Mouse (Mus musculus) limb, embryonic 10.5 days (tissue): ENCODE results near the gene Helt. TPM values are rescaled to one million over a fixed set of nuclear protein-coding genes. Genes with fewer than 3 reads are reported as not detected.
A peak's percentile ranks its signal among the peaks of the same experiment; 100 is the strongest.
"Not testable (repeated sequence)": the region's sequence is repeated elsewhere in the genome, so short reads cannot be mapped to it uniquely, and the experiment has no call there.

ENCODE experiments used
- DNase-seq: peaks from one replicate; pipeline ENCODE4 v3.0.0-alpha.2; 2017; ENCODE audit warnings: low spot score
- H3K27ac ChIP-seq: fragments of 300-500 bp; sonication (generic); 2 replicates; pipeline ENCODE4 v1.5.1; 2016; ENCODE audit warnings: mild to moderate bottlenecking
- H3K27me3 ChIP-seq: fragments of 300-500 bp; sonication (generic); 2 replicates; pipeline ENCODE4 v1.6.1; 2016; ENCODE audit warnings: low read depth, mild to moderate bottlenecking; ENCODE audit not compliant: poor library complexity, severe bottlenecking
- H3K36me3 ChIP-seq: fragments of 300-500 bp; sonication (generic); 2 replicates; pipeline ENCODE4 v1.6.1; 2016; ENCODE audit warnings: mild to moderate bottlenecking, moderate library complexity
- H3K4me1 ChIP-seq: fragments of 300-500 bp; sonication (generic); 2 replicates; pipeline ENCODE4 v1.6.1; 2016
- H3K4me3 ChIP-seq: fragments of 300-500 bp; sonication (generic); 2 replicates; pipeline ENCODE4 v1.5.1; 2016; ENCODE audit warnings: mild to moderate bottlenecking, moderate library complexity
- H3K9me3 ChIP-seq: fragments of 300-500 bp; sonication (generic); replicated peaks from 2 replicates; pipeline ENCODE4 v1.6.1; 2016; ENCODE audit warnings: mild to moderate bottlenecking
- WGBS: fragments of 180-500 bp; shearing (Covaris S2); methylation state at CpG from one replicate; pipeline ENCODE4 v1.1.7; 2016; 5-methylcytosine and 5-hydroxymethylcytosine counted together
- polyA plus RNA-seq: library from polyadenylated mRNA; unstranded; fragments of >200 nt; fragmentation: Nextera tagmentation; extraction: Ambion mirVana; gene quantifications from 2 replicates; pipeline ENCODE4 v1.2.1, GENCODE M21; 2016

Gene Helt
- polyA plus RNA-seq, 1 experiment from 2014 or later, result not detected

DNA sequence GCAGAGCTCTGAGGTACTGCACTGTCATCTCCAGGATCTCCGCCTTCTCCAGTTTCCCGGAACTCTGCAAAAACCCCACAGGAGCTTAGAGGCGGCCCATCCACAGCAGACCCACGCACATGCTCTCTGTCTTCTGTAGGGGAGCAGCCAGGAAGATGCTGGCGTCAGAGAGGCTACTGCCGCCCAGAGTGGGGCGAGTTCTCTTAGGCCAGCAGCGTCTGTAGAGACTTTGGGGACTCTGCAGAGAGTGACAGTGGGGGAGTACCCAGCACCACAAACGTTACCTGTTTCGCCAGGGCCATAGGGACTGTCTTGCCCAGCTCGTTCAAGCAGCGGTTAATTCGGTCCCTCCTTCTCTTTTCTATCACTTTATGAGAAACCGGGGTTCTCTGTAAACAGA is 1.3 kb downstream of the Helt start:
- Histone ChIP-seq H3K9me3 (no peaks in the 10 kb centered on the region), H3K4me3 (no peak overlapping the region), H3K27ac (no peak overlapping the region), H3K36me3 (no peaks in the 10 kb centered on the region), H3K27me3 (peaks cover 100% of the 10 kb centered on the region), H3K4me1 (peaks cover 29% of the 10 kb centered on the region)
- DNase-seq, result no peak
- WGBS, result 2% methylated on average over 14 of the region's 14 CpGs

DNA sequence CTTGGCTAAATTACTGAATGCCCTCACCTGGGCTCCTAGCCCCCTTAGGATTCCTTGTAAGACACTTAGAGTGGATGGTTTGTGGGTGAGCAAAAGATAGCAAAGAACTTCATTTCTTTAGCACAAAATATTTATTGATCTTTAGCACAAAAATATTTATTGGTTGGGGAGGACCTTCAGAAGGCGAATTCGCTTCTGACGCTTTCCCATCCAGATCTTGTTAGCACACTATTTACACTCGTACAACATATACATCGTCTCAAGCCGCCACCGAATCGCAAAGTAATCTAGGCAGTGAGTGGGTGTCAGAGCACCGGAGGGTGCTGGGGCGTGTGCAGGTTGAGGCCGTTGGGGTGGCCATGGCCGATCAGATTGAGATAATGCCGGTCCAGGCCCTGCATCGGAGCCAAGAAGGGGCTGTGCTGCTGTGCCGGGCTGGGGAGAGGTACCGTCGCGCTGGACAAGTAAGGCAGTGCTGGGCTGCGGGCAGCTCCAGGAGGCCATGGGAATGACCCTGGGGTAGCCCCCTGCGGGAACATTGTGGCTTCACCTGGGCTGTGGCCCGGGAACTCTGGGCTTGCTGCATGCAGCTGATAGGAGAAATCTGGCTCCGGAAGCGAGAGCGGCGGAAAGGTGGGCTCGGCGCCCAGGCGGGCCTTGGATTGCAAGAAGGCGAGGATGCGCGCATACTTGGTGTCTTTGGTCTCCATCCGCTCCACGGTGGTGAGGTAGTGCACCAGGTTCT is 2.4 kb downstream of the Helt start:
- Histone ChIP-seq H3K27me3 (peaks cover 94% of the 10 kb centered on the region), H3K27ac (no peak overlapping the region), H3K9me3 (no peaks in the 10 kb centered on the region), H3K4me1 (peaks cover 29% of the 10 kb centered on the region), H3K4me3 (peak overlapping the region; percentile 19; the same call in 1 of the 2 replicates), H3K36me3 (no peaks in the 10 kb centered on the region)
- WGBS, result 3% methylated on average over 33 of the region's 33 CpGs
- DNase-seq, result peak; percentile 53

DNA sequence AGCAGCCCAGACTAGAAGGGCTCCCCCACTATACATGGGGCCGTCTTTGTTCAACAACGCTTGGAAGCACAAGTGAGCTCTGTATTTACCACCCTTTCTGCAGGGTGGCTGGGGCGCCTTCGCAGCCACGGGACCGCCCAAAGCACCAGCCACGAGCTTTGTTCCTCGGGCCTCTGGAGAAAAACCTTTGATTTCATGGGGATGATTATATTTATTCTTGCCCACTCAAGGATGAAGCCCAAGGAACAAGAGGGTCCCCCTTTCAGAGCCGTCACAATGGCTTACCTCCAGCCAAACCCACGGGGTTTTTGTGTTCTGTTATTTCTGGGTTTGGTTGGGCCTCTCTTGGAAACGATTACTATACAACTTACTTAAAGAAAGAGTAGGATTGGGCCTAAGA is 5.2 kb downstream of the Helt start:
- no peak for DNase-seq
- Histone ChIP-seq H3K9me3 (no peaks in the 10 kb centered on the region), H3K4me1 (peaks cover 16% of the 10 kb centered on the region), H3K27ac (no peak overlapping the region), H3K4me3 (no peak overlapping the region), H3K27me3 (peaks cover 66% of the 10 kb centered on the region), H3K36me3 (no peaks in the 10 kb centered on the region)
- 37% methylated on average over 11 of the region's 11 CpGs for WGBS

GRCm38 (mm10) chr8:46288021-46288420 is 6.5 kb downstream of the Helt start:
- 93% methylated on average over 6 of the region's 6 CpGs for WGBS
- H3K9me3 ChIP-seq, result no peaks in the 10 kb centered on the region
- no peak overlapping the region for H3K27ac ChIP-seq
- peaks cover 11% of the 10 kb centered on the region for H3K4me1 ChIP-seq
- H3K4me3 ChIP-seq, result no peak overlapping the region
- no peaks in the 10 kb centered on the region for H3K36me3 ChIP-seq
- DNase-seq, result no peak
- H3K27me3 ChIP-seq, result peaks cover 53% of the 10 kb centered on the region

DNA sequence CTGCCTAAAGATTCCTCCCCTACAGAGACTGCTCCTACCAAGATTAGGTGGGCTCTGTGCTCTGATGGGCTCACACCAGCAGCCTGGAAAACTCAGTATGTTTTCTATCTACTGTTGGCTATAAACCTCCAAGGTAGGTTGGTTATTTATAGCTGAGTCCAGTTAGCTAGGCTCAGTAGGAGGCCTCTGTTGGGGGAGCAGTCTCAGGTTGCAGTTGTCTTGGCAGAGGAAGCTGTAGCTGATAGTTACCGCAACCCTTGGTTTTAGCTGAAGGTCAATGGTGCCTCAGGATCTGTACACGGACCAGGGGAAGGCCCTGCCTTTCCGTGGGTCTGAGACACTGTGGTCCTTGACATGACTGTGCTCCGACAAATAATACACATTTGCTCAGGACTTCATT is 8.5 kb downstream of the Helt start:
- Histone ChIP-seq H3K27ac (no peak overlapping the region), H3K9me3 (no peaks in the 10 kb centered on the region), H3K27me3 (peaks cover 33% of the 10 kb centered on the region), H3K36me3 (no peaks in the 10 kb centered on the region), H3K4me3 (no peak overlapping the region), H3K4me1 (peaks cover 6% of the 10 kb centered on the region)
- DNase-seq, result no peak
- WGBS, result 85% methylated on average over 4 of the region's 4 CpGs

- Histone ChIP-seq H3K9me3 (no peaks in the 10 kb centered on the region), H3K36me3 (no peaks in the 10 kb centered on the region), H3K27me3 (no peaks in the 10 kb centered on the region), H3K27ac (no peak overlapping the region), H3K4me1 (peaks cover 6% of the 10 kb centered on the region), H3K4me3 (no peak overlapping the region)
- DNase-seq, result peak; percentile 79
- 18% methylated on average over 13 of the region's 13 CpGs for WGBS
These were observed 12.9 kb downstream of the Helt start for GRCm38 (mm10) chr8:46281536-46281935.

- Histone ChIP-seq H3K36me3 (no peaks in the 10 kb centered on the region), H3K27me3 (no peaks in the 10 kb centered on the region), H3K4me3 (no peak overlapping the region), H3K27ac (no peak overlapping the region), H3K9me3 (no peaks in the 10 kb centered on the region), H3K4me1 (no peaks in the 10 kb centered on the region)
- DNase-seq, result no peak
- 87% methylated on average over 14 of the region's 14 CpGs for WGBS
These were observed 17.5 kb downstream of the Helt start for GRCm38 (mm10) chr8:46276939-46277338.

GRCm38 (mm10) chr8:46270741-46271140 is 23.7 kb downstream of the Helt start:
- Histone ChIP-seq H3K4me1 (no peaks in the 10 kb centered on the region), H3K36me3 (no peaks in the 10 kb centered on the region), H3K4me3 (no peak overlapping the region), H3K27me3 (no peaks in the 10 kb centered on the region), H3K27ac (no peak overlapping the region), H3K9me3 (no peaks in the 10 kb centered on the region)
- no peak for DNase-seq
- WGBS, result 66% methylated on average over 6 of the region's 6 CpGs

DNA sequence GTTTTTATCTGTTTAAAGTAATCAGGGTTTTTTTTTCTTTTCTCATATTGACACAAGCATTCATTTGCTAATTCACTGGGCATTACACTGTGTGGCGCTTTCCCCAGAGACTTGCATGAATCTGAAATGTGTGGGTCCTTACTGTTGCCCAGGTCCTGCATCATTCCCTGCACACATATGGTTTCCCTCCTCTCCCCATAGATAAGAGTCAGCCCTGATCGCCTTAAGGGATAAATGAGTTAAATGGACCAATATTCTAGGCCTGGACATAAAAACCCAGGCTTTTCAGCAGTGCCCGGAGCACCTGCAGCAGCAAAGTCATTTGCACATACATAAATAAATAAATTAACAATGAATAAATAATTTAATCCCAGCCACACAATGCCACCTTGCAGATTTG is 24.3 kb downstream of the Helt start:
- Histone ChIP-seq H3K9me3 (no peaks in the 10 kb centered on the region), H3K4me1 (no peaks in the 10 kb centered on the region), H3K4me3 (no peak overlapping the region), H3K36me3 (no peaks in the 10 kb centered on the region), H3K27me3 (no peaks in the 10 kb centered on the region), H3K27ac (no peak overlapping the region)
- DNase-seq, result no peak
- WGBS, result 74% methylated on average over 3 of the region's 3 CpGs

- no peak for DNase-seq
- WGBS, result 74% methylated on average over 4 of the region's 4 CpGs
- H3K27ac ChIP-seq, result no peak overlapping the region
- no peaks in the 10 kb centered on the region for H3K36me3 ChIP-seq
- H3K27me3 ChIP-seq, result no peaks in the 10 kb centered on the region
- no peak overlapping the region for H3K4me3 ChIP-seq
- no peaks in the 10 kb centered on the region for H3K9me3 ChIP-seq
- no peaks in the 10 kb centered on the region for H3K4me1 ChIP-seq
These were observed 27.7 kb downstream of the Helt start for GRCm38 (mm10) chr8:46266801-46267200.

GRCm38 (mm10) chr8:46264206-46264605 is 30.3 kb downstream of the Helt start:
- not testable (repeated sequence) for H3K9me3 ChIP-seq, H3K4me1 ChIP-seq, H3K36me3 ChIP-seq, H3K27ac ChIP-seq, H3K4me3 ChIP-seq, H3K27me3 ChIP-seq, DNase-seq
- WGBS, result 86% methylated on average over 4 of the region's 4 CpGs

- Histone ChIP-seq H3K36me3 (no peaks in the 10 kb centered on the region), H3K9me3 (no peaks in the 10 kb centered on the region), H3K27ac (no peak overlapping the region), H3K27me3 (no peaks in the 10 kb centered on the region), H3K4me1 (no peaks in the 10 kb centered on the region), H3K4me3 (no peak overlapping the region)
- WGBS, result 57% methylated on average over 19 of the region's 19 CpGs
- DNase-seq, result no peak
These were observed 36.4 kb downstream of the Helt start for GRCm38 (mm10) chr8:46257921-46258682.

DNA sequence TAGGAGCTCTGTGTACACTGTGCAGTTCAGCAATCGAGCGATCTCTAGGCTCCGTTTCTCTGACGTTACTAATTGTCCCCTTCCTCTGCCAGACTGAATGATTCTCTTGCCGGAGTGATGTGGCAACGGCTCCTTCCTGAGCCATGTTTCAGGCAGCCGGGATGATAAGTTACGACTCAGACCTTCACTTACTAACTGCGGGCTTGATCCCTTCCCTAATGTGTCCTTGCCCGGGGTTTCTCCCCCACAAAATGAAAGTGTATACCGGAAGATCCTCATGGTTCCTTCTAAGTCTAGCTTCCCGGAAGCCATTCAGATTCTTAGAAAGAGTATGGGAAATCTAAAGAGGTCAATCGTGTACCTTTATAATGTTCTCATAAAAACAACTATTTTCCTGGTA is 42.0 kb downstream of the Helt start:
- no peaks in the 10 kb centered on the region for H3K27me3 ChIP-seq
- no peaks in the 10 kb centered on the region for H3K36me3 ChIP-seq
- 0 out of 2 replicates have a peak overlapping the region, but pooled peaks have one; percentile 70 for H3K27ac ChIP-seq
- no peak for DNase-seq
- WGBS, result 72% methylated on average over 13 of the region's 13 CpGs
- peaks cover 12% of the 10 kb centered on the region for H3K4me1 ChIP-seq
- no peak overlapping the region for H3K4me3 ChIP-seq
- no peaks in the 10 kb centered on the region for H3K9me3 ChIP-seq
